Mouse (Mus musculus): ENCODE data around the gene Gm20830. TPM values are rescaled to one million over a fixed set of nuclear protein-coding genes. Genes with fewer than 3 reads are reported as not detected.

Gene Gm20830
- polyA plus RNA-seq (2017; shearing (Covaris generic)): not detected

GRCm38 (mm10) chrY:6918182-6918581 lies at the start of gene Gm20830:
Gm20830 (minus strand) TSS chrY:6918282.

Other genes starting within 250 kb of the Gm20830 start
- gene Gm21719, start 235.4 kb downstream of the Gm20830 start, polyA plus RNA-seq (2017; shearing (Covaris generic)): not detected

Measured in effector memory CD4-positive, alpha-beta T cell, adult 7 months (primary cell).